Mouse (Mus musculus) liver, embryonic 15.5 days (tissue): ENCODE measurements at regions not wholly inside any gene's neighbourhood (a gene's known extent, or its start where the extent isn't known, plus 50 kb on each side); places are given as distances from the start of the nearest gene placed in this dataset.

Experiments used
- ATAC-seq: fragments of 200-750 bp; cut with Nextera tagmentation; 2 replicates; pipeline ENCODE4 v1.8.0; 2017; ENCODE audit warnings: moderate number of reproducible peaks, mild to moderate bottlenecking, moderate library complexity; ENCODE audit not compliant: insufficient read depth
- H3K27ac ChIP-seq: fragments of 300-500 bp; sonication (generic); replicated peaks from 2 replicates; pipeline ENCODE4 v1.5.1; 2015; ENCODE audit warnings: mild to moderate bottlenecking, inconsistent platforms
- H3K27me3 ChIP-seq: fragments of 300-500 bp; sonication (generic); 2 replicates; pipeline ENCODE4 v1.6.1; 2015; ENCODE audit warnings: mild to moderate bottlenecking, inconsistent platforms
- H3K36me3 ChIP-seq: fragments of 300-500 bp; sonication (generic); replicated peaks from 2 replicates; pipeline ENCODE4 v1.6.1; 2015; ENCODE audit warnings: moderate library complexity, mild to moderate bottlenecking, inconsistent platforms
- H3K4me1 ChIP-seq: fragments of 300-500 bp; sonication (generic); replicated peaks from 2 replicates; pipeline ENCODE4 v1.6.1; 2015; ENCODE audit warnings: inconsistent platforms
- H3K4me2 ChIP-seq: fragments of 300-500 bp; sonication (generic); 2 replicates; pipeline ENCODE4 v1.6.1; 2015; ENCODE audit warnings: moderate library complexity, mild to moderate bottlenecking, inconsistent platforms
- H3K4me3 ChIP-seq: fragments of 300-500 bp; sonication (generic); replicated peaks from 2 replicates; pipeline ENCODE4 v1.5.1; 2015; ENCODE audit warnings: mild to moderate bottlenecking, inconsistent platforms
- H3K9ac ChIP-seq: fragments of 300-500 bp; sonication (generic); 2 replicates; pipeline ENCODE4 v1.6.1; 2015; ENCODE audit warnings: moderate library complexity, mild to moderate bottlenecking, inconsistent platforms
- H3K9me3 ChIP-seq: fragments of 300-500 bp; sonication (generic); replicated peaks from 2 replicates; pipeline ENCODE4 v1.6.1; 2016; ENCODE audit warnings: inconsistent platforms
- WGBS: fragments of 180-500 bp; shearing (Covaris S2); methylation state at CpG from one replicate; pipeline ENCODE4 v1.1.7; 2015; ENCODE audit warnings: mixed read lengths; ENCODE audit not compliant: insufficient replicate concordance; 5-methylcytosine and 5-hydroxymethylcytosine counted together

GRCm38 (mm10) chr10:87803936-87804791 is 53.9 kb upstream of the Igf1 start:
- no peak overlapping the region for H3K4me3 ChIP-seq
- no peak overlapping the region for H3K27ac ChIP-seq
- H3K36me3 ChIP-seq = no peaks in the 10 kb centered on the region
- H3K9me3 ChIP-seq = no peaks in the 10 kb centered on the region
- H3K4me2 ChIP-seq = no peak overlapping the region
- no peaks in the 10 kb centered on the region for H3K27me3 ChIP-seq
- WGBS = 59% methylated on average over 5 of the region's 5 CpGs
- no peaks in the 10 kb centered on the region for H3K4me1 ChIP-seq
- ATAC-seq = no peak
- no peak overlapping the region for H3K9ac ChIP-seq

- WGBS = 61% methylated on average over 1 of the region's 1 CpGs
- Histone ChIP-seq H3K9ac (no peak overlapping the region), H3K9me3 (no peaks in the 10 kb centered on the region)
These were observed 53.3 kb upstream of the Igf1 start for GRCm38 (mm10) chr10:87804792-87805082.

More at GRCm38 (mm10) chr10:87804792-87805082, 53.3 kb upstream of the Igf1 start:
- Histone ChIP-seq H3K27me3 (no peaks in the 10 kb centered on the region), H3K4me1 (no peaks in the 10 kb centered on the region), H3K27ac (no peak overlapping the region), H3K4me2 (no peak overlapping the region), H3K4me3 (no peak overlapping the region), H3K36me3 (no peaks in the 10 kb centered on the region)
- ATAC-seq = no peak
